Mouse (Mus musculus) granulocyte monocyte progenitor cell, adult 5-6 weeks (primary cell): Measurements from ENCODE around the gene Phb2. TPM values are rescaled to one million over a fixed set of nuclear protein-coding genes. Genes with fewer than 3 reads are reported as not detected.

Experiments
- ATAC-seq: replicated peaks from 2 replicates; pipeline ENCODE4 v1.8.0; 2016; ENCODE audit warnings: mild to moderate bottlenecking, moderate TSS enrichment, inconsistent platforms; ENCODE audit not compliant: poor library complexity, severe bottlenecking
- total RNA-seq, 2 experiments: library from RNA; stranded (forward) in 1 of 2; stranded (reverse) in 1 of 2; fragments of 200-712, 200-1000 nt in 1 of 2; fragments of >200 nt in 1 of 2; fragmentation: Nextera tagmentation in 1 of 2; gene quantifications; 2 replicates each; pipeline ENCODE4 v1.2.3; 2014 to 2017

The Phb2 gene
- total RNA-seq, 2 experiments from 2014 or later = 315 to 320 TPM

GRCm38 (mm10) chr6:124744755-124745321, 32.7 kb downstream of the Phb2 start:
- no peak for ATAC-seq

GRCm38 (mm10) chr6:124745490-124746295, 33.6 kb downstream of the Phb2 start:
- ATAC-seq = peak; percentile 67

- ATAC-seq = no peak
These were observed 34.1 kb downstream of the Phb2 start for GRCm38 (mm10) chr6:124746296-124746605.

- no peak for ATAC-seq
These were observed 34.8 kb downstream of the Phb2 start for GRCm38 (mm10) chr6:124746654-124747632.

- ATAC-seq = no peak
These were observed 38.3 kb downstream of the Phb2 start for GRCm38 (mm10) chr6:124750405-124750804.

- no peak for ATAC-seq
These were observed 41.7 kb downstream of the Phb2 start for GRCm38 (mm10) chr6:124753861-124754260.

- ATAC-seq = no peak
These were observed 43.2 kb downstream of the Phb2 start for GRCm38 (mm10) chr6:124755306-124755705.

GRCm38 (mm10) chr6:124755831-124756595, 43.9 kb downstream of the Phb2 start, which contains the start of the genes Gm45234 and Atn1:
Gene Gm45234, minus strand, starts transcription at chr6:124756021.
Gene Atn1, minus strand, starts transcription at chr6:124756524.
- ATAC-seq = peak; percentile 47

GRCm38 (mm10) chr6:124756652-124757350, 44.7 kb downstream of the Phb2 start:
- ATAC-seq = peak; percentile 47

GRCm38 (mm10) chr6:124757351-124757880, 45.3 kb downstream of the Phb2 start:
- ATAC-seq = no peak

GRCm38 (mm10) chr6:124757909-124758848, 46.0 kb downstream of the Phb2 start:
- no peak for ATAC-seq

- no peak for ATAC-seq
These were observed 46.7 kb downstream of the Phb2 start for GRCm38 (mm10) chr6:124758849-124759232.

GRCm38 (mm10) chr6:124759259-124759658, 47.1 kb downstream of the Phb2 start:
- ATAC-seq = peak; percentile 87

GRCm38 (mm10) chr6:124765951-124766350, 53.8 kb downstream of the Phb2 start:
- ATAC-seq = no peak
